Mouse (Mus musculus) right cerebral cortex, postnatal 4 days (tissue): ENCODE data around the gene Snx21.

Source experiments
- DNase-seq: peaks from one replicate; pipeline ENCODE4 v3.0.0-alpha.2; 2022

Gene Snx21

GRCm38 (mm10) chr2:164771123-164771522 is 14.5 kb upstream of the Snx21 start:
- DNase-seq: no peak

- no peak for DNase-seq
These were observed 12.2 kb upstream of the Snx21 start for GRCm38 (mm10) chr2:164773229-164773988.

GRCm38 (mm10) chr2:164773989-164774364 is 11.6 kb upstream of the Snx21 start:
- DNase-seq: no peak

- no peak for DNase-seq
These were observed 9.5 kb upstream of the Snx21 start for GRCm38 (mm10) chr2:164776130-164776529.

- DNase-seq: no peak
These were observed 8.8 kb upstream of the Snx21 start for GRCm38 (mm10) chr2:164776801-164777200.

- DNase-seq: no peak
These were observed 8.2 kb upstream of the Snx21 start for GRCm38 (mm10) chr2:164777246-164778014.

- DNase-seq: no peak
These were observed 7.7 kb upstream of the Snx21 start for GRCm38 (mm10) chr2:164778015-164778287.

- DNase-seq: no peak
These were observed 6.8 kb upstream of the Snx21 start for GRCm38 (mm10) chr2:164778809-164779208.

GRCm38 (mm10) chr2:164779481-164780086 is 6.0 kb upstream of the Snx21 start, which contains the start of gene Tnnc2:
Gene Tnnc2, minus strand, starts transcription at chr2:164779967.
- no peak for DNase-seq

- DNase-seq: no peak
These were observed 3.7 kb upstream of the Snx21 start for GRCm38 (mm10) chr2:164781876-164782275.

GRCm38 (mm10) chr2:164783926-164784581 is 1.6 kb upstream of the Snx21 start:
- no peak for DNase-seq

GRCm38 (mm10) chr2:164784869-164785420 is 678 bp upstream of the Snx21 start:
- no peak for DNase-seq

GRCm38 (mm10) chr2:164786388-164786885 is 814 bp downstream of the Snx21 start:
- DNase-seq: no peak

- no peak for DNase-seq
These were observed 1.4 kb downstream of the Snx21 start for GRCm38 (mm10) chr2:164787032-164787431.

GRCm38 (mm10) chr2:164787779-164788178 is 2.2 kb downstream of the Snx21 start:
- DNase-seq: no peak

- DNase-seq: no peak
These were observed 2.8 kb downstream of the Snx21 start for GRCm38 (mm10) chr2:164788411-164788810.

- DNase-seq: no peak
These were observed 4.8 kb downstream of the Snx21 start for GRCm38 (mm10) chr2:164790451-164790850.

- DNase-seq: peak; percentile 30
These were observed 6.2 kb downstream of the Snx21 start for GRCm38 (mm10) chr2:164791841-164792261.

- no peak for DNase-seq
These were observed 7.0 kb downstream of the Snx21 start for GRCm38 (mm10) chr2:164792400-164793190.

- peak; percentile 46 for DNase-seq
These were observed 7.6 kb downstream of the Snx21 start for GRCm38 (mm10) chr2:164793236-164793635.

GRCm38 (mm10) chr2:164793772-164794171 is 8.1 kb downstream of the Snx21 start:
- DNase-seq: no peak

GRCm38 (mm10) chr2:164794293-164794692 is 8.7 kb downstream of the Snx21 start:
- DNase-seq: peak; percentile 80
